Mouse (Mus musculus) mature B cell (primary cell): Measurements from ENCODE around the gene Dbndd2.

Experiments
- in situ Hi-C: fragments of 300-500 bp; cut with MboI; formaldehyde crosslinking; loops from 2 replicates; pipeline ENCODE4 v1.14.3; 2019

Dbndd2 gene

DNA sequence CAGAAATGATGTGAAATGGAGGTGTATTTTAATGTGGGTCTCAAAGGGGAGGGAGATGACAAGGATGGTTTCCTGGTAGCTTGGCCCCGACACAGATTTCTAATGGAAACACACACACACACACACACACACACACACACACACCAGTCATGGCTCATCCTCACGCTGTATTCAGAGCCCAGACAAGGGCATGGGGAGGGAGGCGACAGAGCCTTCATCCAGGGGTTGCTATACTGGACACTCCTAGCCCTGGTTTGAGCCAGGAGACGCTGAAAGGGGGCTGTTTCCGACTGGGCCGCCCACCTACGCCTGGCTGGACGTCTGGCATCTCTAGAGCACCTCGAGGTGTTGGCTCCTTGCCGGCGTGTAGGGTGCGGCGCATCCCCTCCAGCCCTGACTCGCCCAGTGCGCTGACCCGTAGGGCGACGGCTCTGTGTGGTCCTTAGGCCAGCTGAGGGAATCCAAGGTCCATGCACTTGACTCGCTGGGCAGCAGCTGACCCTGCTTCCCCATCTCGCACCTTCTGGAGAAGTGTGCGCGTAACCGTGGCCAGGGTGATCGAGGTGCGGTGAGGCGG lies at the start of gene Dbndd2:
Dbndd2 (plus strand) TSS at position 426 of the 577 bp plus-strand sequence.
- in situ Hi-C loops, result no loop called here

DNA sequence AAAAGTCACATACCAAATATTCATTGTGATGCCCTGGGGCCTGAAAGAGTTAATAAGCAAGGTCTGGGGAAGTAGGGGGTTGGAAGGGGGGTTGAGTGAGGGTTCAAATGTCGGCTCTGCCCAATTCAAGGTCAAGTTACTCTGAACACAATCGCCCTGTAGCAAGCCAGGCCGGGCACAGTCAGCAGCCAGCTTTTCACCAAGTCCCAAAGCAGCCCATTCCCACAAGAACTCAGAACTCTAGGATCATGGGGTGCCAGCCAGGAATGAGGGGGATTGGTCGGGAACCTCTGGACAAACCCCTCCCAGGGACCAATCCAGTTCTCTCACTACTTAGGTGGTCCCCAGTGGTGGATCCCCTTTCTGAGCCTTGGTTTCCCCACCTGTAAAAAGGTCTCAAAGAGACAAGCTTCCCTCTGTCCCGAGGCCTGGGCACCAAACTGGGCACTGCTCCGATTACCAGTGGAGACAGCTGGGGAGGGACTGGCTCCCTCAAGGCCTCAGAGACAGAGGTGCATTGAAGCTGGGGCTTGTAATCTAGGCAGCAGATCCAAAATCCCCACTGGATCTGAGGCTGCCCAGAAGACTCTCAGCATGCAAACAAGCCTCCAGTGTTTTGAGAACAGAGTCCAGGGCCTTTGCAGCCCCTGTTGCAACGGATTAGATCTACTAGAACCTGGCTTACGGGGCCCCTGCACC lies 49.5 kb upstream of the Dbndd2 start:
- in situ Hi-C loops, result no loop called here

- in situ Hi-C loops, result no loop called here
These were observed 48.9 kb upstream of the Dbndd2 start for GRCm38 (mm10) chr2:164436961-164437360.

DNA sequence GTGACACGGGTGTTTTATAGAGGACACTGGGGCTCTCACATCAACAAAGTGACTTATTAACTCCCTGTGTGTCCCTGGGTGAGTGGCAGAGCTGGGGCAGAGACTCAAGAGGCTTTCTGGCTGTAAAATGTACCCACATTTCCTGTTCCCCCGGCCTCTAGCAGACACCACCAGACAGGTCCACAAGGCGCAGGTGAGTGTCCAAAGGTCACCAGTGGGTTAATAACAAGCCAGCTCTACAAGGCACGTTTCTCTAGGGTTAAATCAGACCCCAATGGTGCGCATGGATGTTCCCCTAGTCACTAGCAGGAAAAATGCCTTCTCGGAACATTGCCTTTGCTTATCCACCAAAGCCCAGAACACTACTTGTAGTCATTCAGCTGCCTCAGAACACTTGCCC lies 48.2 kb upstream of the Dbndd2 start:
- in situ Hi-C loops, result no loop called here

DNA sequence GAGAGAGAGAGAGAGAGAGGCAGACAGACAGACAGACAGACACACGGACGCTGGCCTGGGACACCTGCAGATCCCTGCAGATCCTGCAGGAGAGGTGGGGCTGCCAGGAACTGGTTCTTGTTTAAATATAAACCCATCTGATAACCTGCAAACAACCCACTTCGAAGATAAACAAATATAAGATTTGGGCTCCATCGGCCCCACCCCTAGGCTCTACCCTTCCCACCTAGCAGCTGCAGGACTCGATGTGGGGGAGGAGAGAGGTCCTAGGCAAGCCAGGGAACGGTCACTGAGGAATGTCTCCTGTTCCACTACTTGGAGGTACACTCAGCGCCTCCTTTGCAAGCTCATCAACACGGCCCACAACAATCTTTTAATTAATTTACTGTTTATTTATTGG lies 47.6 kb upstream of the Dbndd2 start:
- in situ Hi-C loops, result no loop called here

- in situ Hi-C loops, result no loop called here
These were observed 46.9 kb upstream of the Dbndd2 start for GRCm38 (mm10) chr2:164439001-164439421.

GRCm38 (mm10) chr2:164440314-164440713 lies 45.6 kb upstream of the Dbndd2 start:
- in situ Hi-C loops, result no loop called here

GRCm38 (mm10) chr2:164441155-164441554 lies 44.8 kb upstream of the Dbndd2 start:
- in situ Hi-C loops, result no loop called here

GRCm38 (mm10) chr2:164441731-164442130 lies 44.2 kb upstream of the Dbndd2 start:
- in situ Hi-C loops, result no loop called here

DNA sequence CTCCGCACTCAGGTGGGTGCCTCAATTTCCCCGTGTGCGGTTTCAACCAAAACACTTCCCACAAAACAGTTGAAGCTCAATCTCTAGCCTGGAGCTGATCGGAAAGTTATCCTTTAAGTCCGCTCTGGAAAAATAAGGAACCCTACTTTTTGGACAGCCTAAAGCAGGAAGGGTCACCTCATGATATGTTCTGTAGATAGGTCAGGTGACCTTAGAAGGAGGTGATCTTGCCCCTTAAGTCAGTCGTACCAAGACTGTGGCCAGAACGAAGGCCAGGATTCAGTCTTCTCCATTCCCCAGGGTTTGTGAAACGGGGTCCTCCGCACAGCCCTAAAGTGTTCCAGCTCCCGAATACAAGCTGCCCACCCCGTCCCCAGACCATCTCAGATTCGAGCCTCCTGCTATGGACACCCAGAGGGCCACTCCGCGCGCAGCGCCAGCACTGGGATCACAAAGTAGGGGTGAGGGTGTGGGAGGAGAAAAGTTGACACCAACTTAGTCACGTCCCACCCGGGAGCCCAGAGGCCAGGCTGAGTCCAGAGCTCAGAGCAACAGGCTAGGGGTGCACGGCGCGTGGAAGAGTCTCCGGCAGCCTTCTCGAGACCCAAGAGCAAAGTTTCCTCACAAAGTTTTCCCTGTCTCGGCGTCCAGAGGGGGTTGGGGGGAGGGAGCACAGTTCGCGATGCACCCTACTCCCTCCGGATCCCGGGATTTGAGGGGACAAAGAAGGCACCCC lies 43.4 kb upstream of the Dbndd2 start:
- in situ Hi-C loops, result no loop called here

- in situ Hi-C loops, result no loop called here
These were observed 42.9 kb upstream of the Dbndd2 start for GRCm38 (mm10) chr2:164443051-164443437.

DNA sequence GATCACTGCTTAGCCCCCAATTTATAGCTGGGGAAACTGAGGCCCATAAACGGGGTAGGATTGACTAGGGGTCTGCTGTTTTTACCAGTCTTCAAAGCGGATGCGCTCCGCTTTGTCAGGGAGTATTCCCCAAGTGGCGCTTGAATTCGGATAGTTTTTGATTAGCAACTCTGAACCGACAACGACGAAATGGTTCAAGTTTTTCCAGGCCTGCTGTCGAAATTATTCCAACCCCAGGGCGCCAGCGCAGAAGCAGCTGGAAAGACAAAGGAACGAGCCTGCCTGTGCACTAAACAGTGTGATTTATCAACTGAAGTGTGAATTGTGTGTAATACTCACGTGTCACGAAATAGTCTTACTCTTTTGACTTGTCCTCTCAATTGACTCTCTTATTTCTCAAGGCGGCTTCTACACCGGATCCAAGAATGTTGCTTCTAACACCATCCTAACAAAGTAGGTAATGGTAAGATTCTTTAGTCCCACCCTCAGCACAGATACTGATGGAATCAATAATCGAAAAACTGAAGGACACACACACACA lies 42.4 kb upstream of the Dbndd2 start, which contains the start of gene Sdc4:
Sdc4 (minus strand) TSS at position 428 of the 541 bp plus-strand sequence.
- in situ Hi-C loops, result no loop called here

DNA sequence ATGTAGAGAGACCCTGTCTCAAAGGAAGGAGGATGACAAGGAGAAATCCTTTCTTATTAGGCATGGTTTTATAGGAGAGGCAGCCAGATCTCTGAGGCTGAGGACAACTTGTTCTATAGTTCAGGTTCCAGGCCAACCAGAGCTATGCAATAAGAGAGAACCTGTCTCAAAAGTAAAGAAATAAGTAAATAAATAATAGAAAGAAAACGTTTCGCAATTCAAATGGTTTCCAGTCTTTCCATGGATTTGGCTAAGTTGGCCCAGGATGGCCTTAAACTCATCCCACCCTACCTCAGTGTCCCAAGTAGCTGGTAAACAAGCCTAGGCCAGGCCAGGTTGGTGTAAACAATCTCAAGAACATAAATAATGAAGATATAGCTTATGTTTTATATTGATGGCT lies 41.2 kb upstream of the Dbndd2 start:
- in situ Hi-C loops, result no loop called here

DNA sequence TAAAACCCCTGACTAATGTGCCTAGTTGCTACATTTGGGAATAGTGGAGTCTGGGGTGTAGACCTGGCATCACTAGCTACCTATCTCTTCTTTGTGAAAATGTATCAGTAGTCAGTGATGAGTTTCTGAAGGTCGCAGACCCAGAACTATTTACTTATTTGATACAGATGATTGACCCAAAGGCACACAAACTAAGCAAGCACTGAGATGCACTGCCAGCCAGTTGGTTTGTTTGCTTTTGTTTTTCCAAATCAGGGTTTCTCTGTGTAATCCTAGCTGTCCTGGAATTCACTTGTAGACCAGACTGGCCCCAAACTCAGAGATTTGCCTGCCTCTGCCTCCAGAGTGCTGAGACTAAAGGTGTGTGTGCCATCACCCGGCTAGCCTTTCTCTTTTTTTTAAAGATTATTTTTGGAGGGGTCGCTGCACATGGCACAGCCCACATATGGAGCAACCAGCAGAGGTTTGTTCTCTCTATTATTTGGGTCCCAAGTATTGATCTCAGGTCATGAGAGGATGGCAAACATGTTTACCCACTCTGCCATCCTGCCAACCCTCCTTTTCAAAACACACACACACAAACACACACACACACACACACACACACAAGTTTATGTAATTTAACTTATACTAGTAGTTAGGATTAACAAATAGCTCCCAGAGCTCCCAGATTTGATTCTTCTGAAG lies 40.4 kb upstream of the Dbndd2 start:
- in situ Hi-C loops, result no loop called here

DNA sequence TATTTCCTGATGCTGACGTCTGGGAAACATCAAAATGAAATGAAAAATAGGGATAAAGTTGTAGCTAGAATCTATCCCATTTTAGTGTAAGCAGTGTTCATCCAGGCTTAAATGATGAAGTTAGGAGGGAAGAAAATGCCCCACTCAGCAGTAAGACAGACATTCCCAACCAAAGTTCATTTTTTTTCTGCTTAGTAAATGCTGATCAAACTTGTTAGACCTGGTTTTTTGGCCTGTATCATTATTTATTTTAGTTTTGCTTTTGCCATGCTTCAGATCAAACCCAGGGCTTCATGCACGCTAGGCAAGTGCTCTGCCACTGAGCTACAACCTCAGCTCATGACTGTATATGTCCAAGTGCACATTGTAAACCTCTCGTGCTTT lies 39.8 kb upstream of the Dbndd2 start:
- in situ Hi-C loops, result no loop called here

DNA sequence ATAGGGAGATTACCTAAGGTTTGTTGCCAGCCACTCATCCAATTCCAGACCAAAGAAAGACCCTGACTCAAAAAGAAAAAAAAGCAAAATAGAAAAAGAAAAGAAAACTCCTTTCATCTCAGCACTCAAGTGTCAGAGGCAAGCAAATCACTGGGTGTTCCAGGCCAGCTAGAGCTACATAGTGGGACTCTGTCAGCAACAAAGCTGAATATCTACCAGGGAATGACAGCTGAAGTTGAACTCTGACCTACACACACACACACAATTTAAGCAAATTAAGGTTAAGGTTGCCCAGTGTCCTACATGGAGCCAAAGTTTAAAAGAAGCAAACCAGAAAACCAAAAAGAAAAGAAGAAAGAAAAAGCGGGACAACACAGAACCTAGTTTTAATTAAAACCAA lies 37.8 kb upstream of the Dbndd2 start:
- in situ Hi-C loops, result no loop called here

GRCm38 (mm10) chr2:164448921-164449320 lies 37.0 kb upstream of the Dbndd2 start:
- in situ Hi-C loops, result no loop called here

- in situ Hi-C loops, result no loop called here
These were observed 36.4 kb upstream of the Dbndd2 start for GRCm38 (mm10) chr2:164449341-164450042.

- in situ Hi-C loops, result no loop called here
These were observed 33.8 kb upstream of the Dbndd2 start for GRCm38 (mm10) chr2:164452000-164452676.

DNA sequence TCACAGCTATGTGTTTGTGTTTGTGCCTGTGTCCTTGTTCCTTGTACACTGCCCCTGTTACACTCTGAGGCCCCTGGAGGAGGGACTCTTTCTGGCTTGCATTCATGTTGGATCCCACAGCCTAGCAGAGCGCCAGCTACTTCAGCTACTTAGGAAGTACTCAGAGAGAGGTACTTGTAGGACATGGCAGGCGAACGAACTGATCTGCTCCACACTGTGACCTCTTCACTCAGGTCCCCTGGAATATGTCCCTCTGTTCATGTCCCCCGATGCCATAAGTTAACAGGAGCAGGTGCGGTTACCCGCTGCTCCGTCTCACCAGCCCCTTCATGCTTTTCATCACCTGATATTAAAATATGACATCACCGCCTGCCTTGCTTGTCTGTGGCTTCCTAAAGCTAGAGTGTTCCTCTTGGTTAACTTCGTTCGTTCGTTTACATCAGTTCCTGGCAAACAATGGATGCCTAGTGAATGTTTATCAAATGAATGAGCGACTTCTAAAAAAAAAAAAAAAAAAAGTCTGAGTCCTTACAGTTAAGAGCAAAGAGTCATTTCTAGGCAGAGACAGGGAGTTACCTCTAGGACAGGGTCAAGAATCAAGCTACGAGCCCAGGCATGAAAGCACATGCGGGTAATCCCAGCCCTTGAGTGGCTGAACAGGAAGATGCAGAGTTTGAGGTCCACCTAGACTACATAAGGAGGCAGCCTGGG lies 32.7 kb upstream of the Dbndd2 start:
- in situ Hi-C loops, result no loop called here
